Mouse (Mus musculus): Measurements from ENCODE around the gene Nfia.

Nfia gene

GRCm38 (mm10) chr4:98102625-98103336 is 330.2 kb downstream of the Nfia start:
- ATAC-seq (ENCODE audit: low TSS enrichment): peak; percentile 85

- no peak for ATAC-seq (ENCODE audit: low TSS enrichment)
Measured at GRCm38 (mm10) chr4:98103337-98103666, 330.8 kb downstream of the Nfia start.

GRCm38 (mm10) chr4:98104161-98104560 is 331.6 kb downstream of the Nfia start:
- ATAC-seq (ENCODE audit: low TSS enrichment): no peak

GRCm38 (mm10) chr4:98104911-98105702 is 332.6 kb downstream of the Nfia start:
- ATAC-seq (ENCODE audit: low TSS enrichment): no peak

GRCm38 (mm10) chr4:98105971-98106370 is 333.4 kb downstream of the Nfia start:
- no peak for ATAC-seq (ENCODE audit: low TSS enrichment)

GRCm38 (mm10) chr4:98106445-98107092 is 334.0 kb downstream of the Nfia start:
- ATAC-seq (ENCODE audit: low TSS enrichment): no peak

GRCm38 (mm10) chr4:98107093-98107453 is 334.5 kb downstream of the Nfia start:
- ATAC-seq (ENCODE audit: low TSS enrichment): no peak

- ATAC-seq (ENCODE audit: low TSS enrichment): no peak
Measured at GRCm38 (mm10) chr4:98107936-98108675, 335.6 kb downstream of the Nfia start.

- ATAC-seq (ENCODE audit: low TSS enrichment): peak; percentile 41; the same call in 1 of the 2 replicates
Measured at GRCm38 (mm10) chr4:98108676-98109016, 336.1 kb downstream of the Nfia start.

- peak; percentile 72 for ATAC-seq (ENCODE audit: low TSS enrichment)
Measured at GRCm38 (mm10) chr4:98109064-98109463, 336.5 kb downstream of the Nfia start.

GRCm38 (mm10) chr4:98109911-98110310 is 337.4 kb downstream of the Nfia start:
- no peak for ATAC-seq (ENCODE audit: low TSS enrichment)

- no peak for ATAC-seq (ENCODE audit: low TSS enrichment)
Measured at GRCm38 (mm10) chr4:98113289-98114024, 340.9 kb downstream of the Nfia start.

- no peak for ATAC-seq (ENCODE audit: low TSS enrichment)
Measured at GRCm38 (mm10) chr4:98114966-98115365, 342.4 kb downstream of the Nfia start.

GRCm38 (mm10) chr4:98115401-98115800 is 342.9 kb downstream of the Nfia start:
- ATAC-seq (ENCODE audit: low TSS enrichment): no peak

GRCm38 (mm10) chr4:98116046-98116445 is 343.5 kb downstream of the Nfia start:
- ATAC-seq (ENCODE audit: low TSS enrichment): no peak

GRCm38 (mm10) chr4:98118126-98118525 is 345.6 kb downstream of the Nfia start:
- no peak for ATAC-seq (ENCODE audit: low TSS enrichment)

GRCm38 (mm10) chr4:98118761-98119675 is 346.5 kb downstream of the Nfia start:
- ATAC-seq (ENCODE audit: low TSS enrichment): 0 out of 2 replicates have a peak, but pooled peaks have one; percentile 34

GRCm38 (mm10) chr4:98119949-98120531 is 347.5 kb downstream of the Nfia start:
- ATAC-seq (ENCODE audit: low TSS enrichment): no peak

- no peak for ATAC-seq (ENCODE audit: low TSS enrichment)
Measured at GRCm38 (mm10) chr4:98120706-98121340, 348.3 kb downstream of the Nfia start.
